Mouse (Mus musculus): ENCODE measurements around the gene Cacna2d4.
A peak's percentile ranks its signal among the peaks of the same experiment; 100 is the strongest.

The Cacna2d4 gene

GRCm38 (mm10) chr6:119387801-119388649 is 151.7 kb downstream of the Cacna2d4 start:
- DNase-seq (ENCODE audit: low spot score in 2 of 2) = no peak

GRCm38 (mm10) chr6:119388650-119389012 is 152.3 kb downstream of the Cacna2d4 start:
- peak; percentile 91 to 94 for DNase-seq (ENCODE audit: low spot score in 2 of 2)

GRCm38 (mm10) chr6:119389089-119389488 is 152.8 kb downstream of the Cacna2d4 start:
- DNase-seq (ENCODE audit: low spot score in 2 of 2) = no peak

- DNase-seq (ENCODE audit: low spot score in 2 of 2) = no peak
These were observed 154.4 kb downstream of the Cacna2d4 start for GRCm38 (mm10) chr6:119390728-119391127.

GRCm38 (mm10) chr6:119392836-119393235 is 156.5 kb downstream of the Cacna2d4 start:
- peak in 1 of 2 experiments; percentile 45 for DNase-seq (ENCODE audit: low spot score in 2 of 2)

- peak in 1 of 2 experiments; percentile 31 for DNase-seq (ENCODE audit: low spot score in 2 of 2)
These were observed 159.3 kb downstream of the Cacna2d4 start for GRCm38 (mm10) chr6:119395421-119396308.

- peak in 1 of 2 experiments; percentile 89 for DNase-seq (ENCODE audit: low spot score in 2 of 2)
These were observed 159.9 kb downstream of the Cacna2d4 start for GRCm38 (mm10) chr6:119396309-119396634.

GRCm38 (mm10) chr6:119399371-119399770 is 163.0 kb downstream of the Cacna2d4 start:
- DNase-seq (ENCODE audit: low spot score in 2 of 2) = no peak

- DNase-seq (ENCODE audit: low spot score in 2 of 2) = no peak
These were observed 164.3 kb downstream of the Cacna2d4 start for GRCm38 (mm10) chr6:119400649-119401048.

- DNase-seq (ENCODE audit: low spot score in 2 of 2) = no peak
These were observed 165.4 kb downstream of the Cacna2d4 start for GRCm38 (mm10) chr6:119401545-119402304.

Data from urinary bladder, adult 18-20 months (tissue).